Mouse (Mus musculus) MEL (cell line): Measurements from ENCODE around the gene Tmem206. TPM values are rescaled to one million over a fixed set of nuclear protein-coding genes. Genes with fewer than 3 reads are reported as not detected.
A peak's percentile ranks its signal among the peaks of the same experiment; 100 is the strongest.

ENCODE experiments used
- DNase-seq: peaks from one replicate; pipeline ENCODE4 v3.0.0; 2011; ENCODE audit warnings: low read depth, low spot score
- H3K27ac ChIP-seq: 2 replicates; pipeline ENCODE4 v1.5.1; 2012; ENCODE audit warnings: low read depth, mild to moderate bottlenecking, control low read depth, low read length, moderate library complexity; ENCODE audit not compliant: control insufficient read depth
- H3K27me3 ChIP-seq, 2 experiments: fragments of 150-350 bp in 1 of 2; sonication (generic) in 1 of 2; 2 replicates each; pipeline ENCODE4 v1.6.1; 2012; ENCODE audit warnings: low read length in 2 of 2, mild to moderate bottlenecking in 2 of 2, improper control_type of control experiment in 1 of 2, moderate library complexity in 1 of 2; ENCODE audit not compliant: insufficient read depth in 2 of 2, control insufficient read depth in 1 of 2
- H3K36me3 ChIP-seq, 2 experiments: 2 replicates each; pipeline ENCODE4 v1.6.1; 2012 to 2014; ENCODE audit warnings: low read length in 2 of 2, improper control_type of control experiment in 1 of 2, inconsistent platforms in 1 of 2, mild to moderate bottlenecking in 1 of 2; ENCODE audit not compliant: insufficient read depth in 2 of 2, control insufficient read depth in 1 of 2
- H3K4me1 ChIP-seq, 2 experiments: fragments of 150-350 bp in 1 of 2; sonication (generic) in 1 of 2; 2 replicates each; pipeline ENCODE4 v1.6.1; 2012; ENCODE audit warnings: low read length in 2 of 2, improper control_type of control experiment in 1 of 2, mild to moderate bottlenecking in 1 of 2; ENCODE audit not compliant: insufficient read depth in 2 of 2, control insufficient read depth in 1 of 2
- H3K4me3 ChIP-seq, 2 experiments: fragments of 150-350 bp in 1 of 2; sonication (generic) in 1 of 2; 2 replicates each; pipeline ENCODE4 v1.5.1; 2012; ENCODE audit warnings: low read depth in 2 of 2, low read length in 2 of 2, mild to moderate bottlenecking in 2 of 2, moderate library complexity in 2 of 2, control low read depth in 1 of 2, improper control_type of control experiment in 1 of 2; ENCODE audit not compliant: control insufficient read depth in 1 of 2, insufficient read depth in 1 of 2
- H3K79me2 ChIP-seq: 2 replicates; pipeline ENCODE4 v1.6.1; 2012; ENCODE audit warnings: mild to moderate bottlenecking, low read length, moderate library complexity; ENCODE audit not compliant: control insufficient read depth, poor library complexity, insufficient read depth
- H3K9ac ChIP-seq: 2 replicates; pipeline ENCODE4 v1.6.1; 2012; ENCODE audit warnings: low read depth, mild to moderate bottlenecking, control low read depth, low read length, moderate library complexity; ENCODE audit not compliant: control insufficient read depth, poor library complexity, severe bottlenecking
- H3K9me3 ChIP-seq: fragments of 150-350 bp; sonication (generic); replicated peaks from 2 replicates; pipeline ENCODE4 v1.6.1; 2012; ENCODE audit warnings: mild to moderate bottlenecking, low read length, improper control_type of control experiment, moderate library complexity; ENCODE audit not compliant: insufficient read depth
- CTCF ChIP-seq, 3 experiments: IDR thresholded peaks in 2 of 3; conservative IDR thresholded peaks in 1 of 3; 2 replicates each; pipeline ENCODE4 v1.5.1; 2011 to 2012; ENCODE audit warnings: low read length in 3 of 3, low read depth in 2 of 3, mild to moderate bottlenecking in 2 of 3, improper control_type of control experiment in 1 of 3, inconsistent platforms in 1 of 3, mixed read lengths in 1 of 3, moderate library complexity in 1 of 3; ENCODE audit not compliant: control insufficient read depth in 1 of 3, insufficient read depth in 1 of 3, poor library complexity in 1 of 3, severe bottlenecking in 1 of 3
- ELF1 ChIP-seq: IDR thresholded peaks from 2 replicates; pipeline ENCODE4 v1.6.1; 2014; ENCODE audit warnings: low read depth, mild to moderate bottlenecking, inconsistent platforms, low read length, improper control_type of control experiment, moderate library complexity
- EP300 ChIP-seq, 2 experiments: IDR thresholded peaks; 2 replicates each; pipeline ENCODE4 v1.6.1; 2011; ENCODE audit warnings: improper control_type of control experiment in 2 of 2, low read length in 2 of 2, low read depth in 1 of 2, mild to moderate bottlenecking in 1 of 2
- ETS1 ChIP-seq: IDR thresholded peaks from 2 replicates; pipeline ENCODE4 v1.6.1; 2012; ENCODE audit warnings: low read depth, mild to moderate bottlenecking, inconsistent platforms, low read length, improper control_type of control experiment, moderate library complexity
- GATA1 ChIP-seq: IDR thresholded peaks from 2 replicates; pipeline ENCODE4 v1.6.1; 2011; ENCODE audit warnings: low read depth, low read length, improper control_type of control experiment
- HCFC1 ChIP-seq: IDR thresholded peaks from 2 replicates; pipeline ENCODE4 v1.6.1; 2012; ENCODE audit warnings: low read depth, mild to moderate bottlenecking, inconsistent platforms, low read length, improper control_type of control experiment, moderate library complexity
- KAT2A ChIP-seq: conservative IDR thresholded peaks from 2 replicates; pipeline ENCODE4 v1.6.1; 2012; ENCODE audit warnings: low read depth, low read length, improper control_type of control experiment, inconsistent platforms
- MAFK ChIP-seq: IDR thresholded peaks from 2 replicates; pipeline ENCODE4 v1.6.1; 2011; ENCODE audit warnings: low read depth, mild to moderate bottlenecking, low read length, improper control_type of control experiment, borderline replicate concordance
- MAX ChIP-seq: IDR thresholded peaks from 2 replicates; pipeline ENCODE4 v1.6.1; 2011; ENCODE audit warnings: low read length, improper control_type of control experiment
- MAZ ChIP-seq: IDR thresholded peaks from 2 replicates; pipeline ENCODE4 v1.6.1; 2012; ENCODE audit warnings: low read depth, mild to moderate bottlenecking, inconsistent platforms, low read length, improper control_type of control experiment
- NELFE ChIP-seq: IDR thresholded peaks from 2 replicates; pipeline ENCODE4 v1.6.1; 2011; ENCODE audit warnings: low read depth, low read length, improper control_type of control experiment
- NRF1 ChIP-seq: IDR thresholded peaks from 2 replicates; pipeline ENCODE4 v1.6.1; 2014; ENCODE audit warnings: low read depth, mild to moderate bottlenecking, inconsistent platforms, low read length, improper control_type of control experiment, moderate library complexity; ENCODE audit not compliant: poor library complexity, insufficient read depth, severe bottlenecking
- RAD21 ChIP-seq: IDR thresholded peaks from 2 replicates; pipeline ENCODE4 v1.6.1; 2011; ENCODE audit warnings: mild to moderate bottlenecking, low read depth, low read length, improper control_type of control experiment
- RCOR1 ChIP-seq: IDR thresholded peaks from 2 replicates; pipeline ENCODE4 v1.6.1; 2012; ENCODE audit warnings: low read depth, mild to moderate bottlenecking, inconsistent platforms, low read length, improper control_type of control experiment
- SIN3A ChIP-seq: IDR thresholded peaks from 2 replicates; pipeline ENCODE4 v1.6.1; 2012; ENCODE audit warnings: low read length, improper control_type of control experiment, inconsistent platforms
- SMC3 ChIP-seq: IDR thresholded peaks from 2 replicates; pipeline ENCODE4 v1.6.1; 2011; ENCODE audit warnings: low read depth, low read length, improper control_type of control experiment
- TCF12 ChIP-seq: IDR thresholded peaks from 2 replicates; pipeline ENCODE4 v1.6.1; 2014; ENCODE audit warnings: low read depth, mild to moderate bottlenecking, inconsistent platforms, low read length, improper control_type of control experiment, moderate library complexity
- USF2 ChIP-seq, 2 experiments: IDR thresholded peaks; 2 replicates each; pipeline ENCODE4 v1.6.1; 2011 to 2012; ENCODE audit warnings: improper control_type of control experiment in 2 of 2, low read length in 2 of 2, borderline replicate concordance in 1 of 2, inconsistent platforms in 1 of 2, low read depth in 1 of 2, mild to moderate bottlenecking in 1 of 2; ENCODE audit not compliant: insufficient read depth in 1 of 2
- ZC3H11A ChIP-seq: IDR thresholded peaks from 2 replicates; pipeline ENCODE4 v1.6.1; 2012; ENCODE audit warnings: low read depth, mild to moderate bottlenecking, inconsistent platforms, low read length, improper control_type of control experiment
- ZKSCAN1 ChIP-seq: IDR thresholded peaks from 2 replicates; pipeline ENCODE4 v1.6.1; 2012; ENCODE audit warnings: low read depth, mild to moderate bottlenecking, inconsistent platforms, low read length, improper control_type of control experiment, moderate library complexity
- ZMIZ1 ChIP-seq: IDR thresholded peaks from 2 replicates; pipeline ENCODE4 v1.6.1; 2012; ENCODE audit warnings: low read depth, mild to moderate bottlenecking, inconsistent platforms, low read length, improper control_type of control experiment, moderate library complexity
- ZNF384 ChIP-seq: IDR thresholded peaks from 2 replicates; pipeline ENCODE4 v1.6.1; 2012; ENCODE audit warnings: low read depth, mild to moderate bottlenecking, inconsistent platforms, low read length, improper control_type of control experiment
- polyA plus RNA-seq, 2 experiments: library from polyadenylated mRNA; stranded (reverse) in 1 of 2; unstranded in 1 of 2; fragments of >175 nt in 1 of 2; fragments of >200 nt in 1 of 2; gene quantifications; 2 replicates each; pipeline versions ENCODE4 v1.2.1 to v1.2.4; 2012; ENCODE audit warnings: low replicate concordance in 2 of 2, low read depth in 1 of 2; ENCODE audit not compliant: insufficient read length in 2 of 2, insufficient read depth in 1 of 2, missing spikeins in 1 of 2
- total RNA-seq: library from RNA; depleted of rRNA; stranded (reverse); fragments of 300-350 nt; gene quantifications from 2 replicates; pipeline ENCODE4 v1.2.3, GENCODE M21; 2012

The Tmem206 gene
- total and polyA plus RNA-seq, 3 experiments = 14.3 to 16.2 TPM; not detected in 1

DNA sequence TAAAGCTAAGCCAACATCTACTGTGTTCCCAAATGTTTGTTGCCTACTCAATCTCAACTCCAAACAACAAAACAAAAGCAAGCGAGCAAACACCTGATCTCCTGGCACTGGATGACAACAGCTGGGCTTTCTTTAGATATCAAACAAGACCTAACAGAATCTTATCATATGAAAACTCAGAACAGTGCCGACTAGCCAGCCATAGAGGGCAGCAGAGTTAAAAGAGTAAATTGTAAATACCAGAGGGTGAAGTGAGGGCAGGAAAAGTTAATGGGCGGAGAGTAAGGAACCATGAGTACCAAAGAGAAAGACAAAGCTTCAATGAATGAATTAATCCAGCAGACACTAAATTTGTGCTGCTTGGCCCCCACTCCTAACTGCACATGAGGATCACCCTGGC, 65.6 kb downstream of the Tmem206 start:
- H3K79me2 ChIP-seq = peaks cover 53% of the 10 kb centered on the region
- no peaks in the 10 kb centered on the region for H3K9me3 ChIP-seq
- TF ChIP-seq EP300 (IDR thresholded peaks at IDR 0.05; ENCODE audit: low read depth in 1 of 2, low read length in 2 of 2) = no peak
- TF ChIP-seq USF2 (IDR thresholded peaks at IDR 0.05; ENCODE audit: borderline replicate concordance in 1 of 2, insufficient read depth in 1 of 2, low read depth in 1 of 2, low read length in 2 of 2) = no peak
- no peak for TF ChIP-seq RCOR1
- no peak for TF ChIP-seq ELF1
- TF ChIP-seq MAX = no peak
- peak; percentile 64 for TF ChIP-seq ZC3H11A
- TF ChIP-seq ZMIZ1 = no peak
- TF ChIP-seq SMC3 = peak; percentile 69
- no peak for TF ChIP-seq ZKSCAN1
- TF ChIP-seq NRF1 = no peak
- 0 out of 2 replicates have a peak, but pooled peaks have one; percentile 28 for TF ChIP-seq TCF12
- peak; percentile 82 for TF ChIP-seq RAD21
- TF ChIP-seq MAFK = no peak
- TF ChIP-seq ETS1 = peak; percentile 96
- TF ChIP-seq CTCF (IDR thresholded peaks at IDR 0.05 in 2 of 3, conservative IDR thresholded peaks at IDR 0.05 in 1 of 3; ENCODE audit: control insufficient read depth in 1 of 3, insufficient read depth in 1 of 3, low read depth in 2 of 3, low read length in 3 of 3, poor library complexity in 1 of 3, severe bottlenecking in 1 of 3) = peak; percentile 13 to 85 (median 48); a peak in 4 of 6 replicates
- peak; percentile 64 for TF ChIP-seq GATA1
- peak; percentile 89 for TF ChIP-seq SIN3A
- TF ChIP-seq HCFC1 = 0 out of 2 replicates have a peak, but pooled peaks have one; percentile 10
- TF ChIP-seq KAT2A = no peak
- no peak overlapping the region for H3K27ac ChIP-seq
- no peaks in the 10 kb centered on the region for H3K27me3 ChIP-seq
- H3K4me1 ChIP-seq = peaks cover 0 to 6% of the 10 kb centered on the region in 2 experiments; a peak in 2 of 4 replicates
- no peak overlapping the region for H3K4me3 ChIP-seq
- peaks cover 0 to 17% of the 10 kb centered on the region in 2 experiments; a peak in 2 of 4 replicates for H3K36me3 ChIP-seq
- no peak overlapping the region for H3K9ac ChIP-seq
- DNase-seq = peak; percentile 79

DNA sequence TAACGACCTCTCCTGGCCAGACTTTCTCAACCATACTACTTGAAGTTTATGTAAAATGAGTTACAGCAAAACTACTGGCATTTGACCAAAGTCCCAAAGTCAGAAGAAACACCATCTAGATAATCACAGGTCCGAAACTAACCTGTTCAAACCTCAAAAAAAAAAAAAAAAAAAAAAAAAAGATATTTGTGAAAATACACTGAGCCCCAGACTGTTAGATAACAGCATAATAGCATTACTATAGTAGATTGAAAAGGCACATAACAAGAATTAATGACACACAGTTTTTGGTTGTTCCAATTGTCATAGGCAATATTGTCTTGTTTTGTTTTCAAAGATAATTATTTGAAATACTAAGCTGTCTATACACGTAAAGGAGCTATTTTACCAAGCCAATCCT, 67.8 kb downstream of the Tmem206 start:
- Histone ChIP-seq H3K79me2 (peaks cover 56% of the 10 kb centered on the region), H3K36me3 (peaks cover 0 to 20% of the 10 kb centered on the region in 2 experiments; a peak in 2 of 4 replicates), H3K9me3 (no peaks in the 10 kb centered on the region), H3K9ac (no peak overlapping the region; the same call in 1 of the 2 replicates)
- DNase-seq = no peak
- TF ChIP-seq USF2 (IDR thresholded peaks at IDR 0.05; ENCODE audit: borderline replicate concordance in 1 of 2, insufficient read depth in 1 of 2, low read depth in 1 of 2, low read length in 2 of 2) (no peak), ZNF384 (peak; percentile 60; the same call in 1 of the 2 replicates), GATA1 (no peak), NELFE (no peak), MAZ (no peak), ZKSCAN1 (no peak), CTCF (IDR thresholded peaks at IDR 0.05 in 2 of 3, conservative IDR thresholded peaks at IDR 0.05 in 1 of 3; ENCODE audit: control insufficient read depth in 1 of 3, insufficient read depth in 1 of 3, low read depth in 2 of 3, low read length in 3 of 3, poor library complexity in 1 of 3, severe bottlenecking in 1 of 3) (no peak)
- TF ChIP-seq, all 39 proteins: peak for 1
- H3K4me1 ChIP-seq = peaks cover 0 to 6% of the 10 kb centered on the region in 2 experiments; a peak in 2 of 4 replicates
- H3K27ac ChIP-seq = no peak overlapping the region
- no peaks in the 10 kb centered on the region for H3K27me3 ChIP-seq
- no peak overlapping the region; a peak in 1 of 4 replicates for H3K4me3 ChIP-seq
